Mouse (Mus musculus) spleen, postnatal 4 days (tissue): ENCODE results near the gene Sorbs2.

Experiments used
- DNase-seq, 2 experiments: peaks; one replicate each; pipeline ENCODE4 v3.0.0; 2022; ENCODE audit warnings: low spot score in 2 of 2

Gene Sorbs2

GRCm38 (mm10) chr8:45621576-45622178 is 114.1 kb downstream of the Sorbs2 start:
- DNase-seq = no peak

DNA sequence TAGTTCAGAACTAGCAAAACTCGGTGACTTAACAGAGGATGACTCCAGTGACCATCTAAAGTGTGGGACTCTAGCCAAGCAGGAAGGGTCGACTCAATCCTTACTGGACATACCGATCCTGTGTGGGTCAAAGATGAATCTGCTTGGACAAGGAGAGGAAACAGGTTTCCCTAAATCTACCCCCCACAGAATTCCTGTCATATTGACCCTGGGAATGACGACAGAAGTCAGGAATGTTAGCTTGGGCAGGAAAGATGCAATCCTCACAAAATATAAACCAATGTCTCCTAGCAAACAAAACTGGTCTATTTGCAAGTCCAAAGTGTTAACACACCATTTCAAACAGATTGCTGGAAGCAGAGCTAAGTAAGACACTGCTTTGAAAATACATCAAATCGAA is 118.8 kb downstream of the Sorbs2 start:
- DNase-seq = no peak

GRCm38 (mm10) chr8:45627246-45628241 is 120.0 kb downstream of the Sorbs2 start:
- peak; percentile 23 to 61 for DNase-seq

GRCm38 (mm10) chr8:45628421-45629065 is 121.0 kb downstream of the Sorbs2 start:
- DNase-seq = no peak

- DNase-seq = no peak
Observed at GRCm38 (mm10) chr8:45629066-45629430, 121.5 kb downstream of the Sorbs2 start.

- no peak for DNase-seq
Observed at GRCm38 (mm10) chr8:45631023-45631422, 123.4 kb downstream of the Sorbs2 start.

DNA sequence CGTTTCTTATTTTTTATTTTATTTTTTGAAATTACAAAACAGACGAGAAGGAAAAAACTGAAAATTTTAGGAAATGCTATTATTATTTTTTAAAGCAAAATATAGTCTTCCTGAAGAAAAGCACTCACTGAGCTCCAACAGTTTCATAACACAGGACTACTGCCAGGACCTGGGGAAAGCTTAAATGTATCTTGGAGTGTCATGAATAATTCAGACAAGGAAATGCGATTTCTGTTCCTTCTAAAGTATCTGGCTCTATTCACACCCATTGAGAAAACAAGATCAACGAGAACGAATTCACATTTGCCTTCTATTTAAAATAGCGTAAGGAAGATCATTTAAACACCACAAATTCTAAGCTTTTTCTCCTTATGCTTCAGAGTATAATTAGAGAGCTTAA is 127.6 kb downstream of the Sorbs2 start:
- DNase-seq = no peak

- DNase-seq = no peak
Observed at GRCm38 (mm10) chr8:45637745-45638144, 130.2 kb downstream of the Sorbs2 start.

DNA sequence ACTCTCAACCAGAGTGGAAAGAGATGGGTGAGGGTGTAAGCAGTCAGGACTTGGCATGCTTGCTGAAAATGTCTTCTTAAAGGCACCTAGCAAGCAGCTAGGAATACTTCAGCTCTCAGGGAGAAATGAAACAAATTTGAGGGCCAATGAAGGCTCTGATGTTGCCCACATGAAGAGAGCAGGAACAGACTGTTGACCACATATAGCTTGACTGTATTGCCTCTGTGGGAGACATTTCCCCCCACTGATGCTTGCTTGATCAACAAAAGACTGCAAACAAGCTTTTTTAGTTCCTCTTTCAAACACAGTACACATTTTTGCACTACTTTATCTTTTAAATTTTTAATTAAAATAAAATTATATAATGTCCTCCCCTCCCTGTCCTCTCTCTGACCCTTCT is 131.9 kb downstream of the Sorbs2 start:
- DNase-seq = no peak

- DNase-seq = no peak
Observed at GRCm38 (mm10) chr8:45644651-45645050, 137.1 kb downstream of the Sorbs2 start.

DNA sequence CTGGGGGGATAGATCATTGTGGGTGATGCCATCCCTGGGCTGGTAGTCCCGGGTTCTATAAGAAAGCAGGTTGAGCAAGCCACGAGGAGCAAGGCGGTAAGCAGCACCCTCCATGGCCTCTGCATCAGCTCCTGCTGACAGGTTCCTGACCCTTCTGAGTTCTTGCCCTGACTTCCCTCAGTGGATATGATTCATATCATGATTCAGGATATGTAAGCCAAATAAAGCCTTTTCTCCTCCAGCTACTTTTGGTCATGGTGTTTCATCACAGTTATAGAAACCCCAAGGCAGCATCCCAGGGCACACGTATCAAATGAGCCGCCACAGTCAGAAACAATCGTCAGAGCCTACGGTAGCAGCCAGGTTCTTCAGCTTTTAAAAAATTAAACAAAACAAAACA is 141.5 kb downstream of the Sorbs2 start:
- DNase-seq = no peak

DNA sequence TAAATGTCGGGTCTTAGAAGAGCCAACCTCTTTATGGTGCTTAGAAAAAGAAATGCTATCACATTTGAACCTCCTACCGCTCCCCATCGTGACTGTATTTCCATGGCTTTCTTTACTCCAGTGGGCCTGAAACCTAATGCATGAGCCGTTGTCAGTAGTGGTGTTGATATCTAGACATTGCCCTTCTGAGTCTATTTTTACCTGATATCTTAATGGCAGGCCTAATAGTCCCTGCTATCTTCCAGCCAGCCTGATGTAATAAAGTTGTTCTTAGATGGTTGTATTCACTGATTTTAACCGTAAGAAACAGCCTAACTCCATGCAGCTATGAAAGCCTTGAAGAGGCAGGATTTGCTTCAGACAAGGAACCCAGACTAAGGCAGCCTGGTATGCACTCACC is 142.4 kb downstream of the Sorbs2 start:
- no peak for DNase-seq

DNA sequence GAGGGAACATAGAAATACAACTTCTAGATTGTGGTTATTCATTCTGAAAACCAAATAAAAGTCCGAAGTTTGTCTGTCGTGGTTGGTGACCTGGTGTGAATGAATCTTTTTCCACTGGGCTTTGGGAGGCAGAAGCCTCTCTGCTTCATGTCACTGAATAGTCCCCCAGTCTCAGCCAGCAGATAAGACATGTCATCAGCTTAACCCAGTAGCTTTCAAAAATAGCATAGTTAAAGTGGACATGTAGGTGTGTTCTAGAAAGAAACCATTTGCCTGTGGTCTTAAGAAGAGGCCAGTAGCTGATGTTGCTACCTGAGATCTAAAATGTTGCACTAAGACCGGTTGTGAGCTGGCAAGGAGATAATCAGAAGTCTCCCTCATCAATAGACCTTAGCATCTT is 150.4 kb downstream of the Sorbs2 start:
- DNase-seq = no peak

GRCm38 (mm10) chr8:45658458-45659325 is 151.1 kb downstream of the Sorbs2 start:
- DNase-seq = no peak

DNA sequence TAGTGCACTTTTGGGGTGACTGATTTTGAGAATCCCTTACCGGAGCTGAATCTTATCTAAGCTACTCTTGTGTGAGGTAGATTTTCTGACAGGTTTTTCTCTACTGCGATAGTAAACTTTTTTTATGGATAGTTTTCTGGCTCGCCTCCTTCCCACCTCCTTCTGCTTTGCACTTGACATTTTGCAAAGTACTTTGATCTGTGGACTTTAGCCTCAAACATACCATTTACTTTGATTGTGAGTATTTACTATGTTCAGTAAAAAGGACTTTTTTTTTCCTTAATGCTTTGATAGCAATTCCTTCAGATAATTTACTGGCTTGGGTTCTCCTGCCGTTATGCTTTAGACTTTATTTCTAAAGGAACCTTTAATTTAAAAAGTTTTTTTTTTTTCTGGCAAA is 151.9 kb downstream of the Sorbs2 start:
- DNase-seq = no peak

GRCm38 (mm10) chr8:45660570-45660969 is 153.0 kb downstream of the Sorbs2 start:
- DNase-seq = no peak

DNA sequence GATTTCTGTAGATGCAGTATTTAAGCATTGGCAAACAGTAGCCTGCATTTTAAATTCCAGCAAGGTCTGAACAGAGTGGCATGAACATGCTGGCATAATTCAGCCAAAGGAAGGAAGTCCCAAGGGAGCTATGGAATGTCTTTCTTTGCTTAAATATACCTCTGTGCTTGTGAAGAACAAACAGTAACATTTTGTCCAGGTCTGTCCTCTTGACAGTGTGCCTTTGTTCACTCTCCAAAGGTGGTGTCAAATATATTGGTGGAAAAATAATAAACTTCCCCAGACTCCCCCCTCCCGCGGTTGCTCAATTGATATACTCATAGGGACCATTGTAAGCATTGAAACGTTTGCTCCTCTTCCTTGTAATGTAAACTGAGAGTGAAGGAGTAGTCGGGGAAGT is 154.0 kb downstream of the Sorbs2 start:
- DNase-seq = no peak

- no peak for DNase-seq
Observed at GRCm38 (mm10) chr8:45666221-45666620, 158.6 kb downstream of the Sorbs2 start.

DNA sequence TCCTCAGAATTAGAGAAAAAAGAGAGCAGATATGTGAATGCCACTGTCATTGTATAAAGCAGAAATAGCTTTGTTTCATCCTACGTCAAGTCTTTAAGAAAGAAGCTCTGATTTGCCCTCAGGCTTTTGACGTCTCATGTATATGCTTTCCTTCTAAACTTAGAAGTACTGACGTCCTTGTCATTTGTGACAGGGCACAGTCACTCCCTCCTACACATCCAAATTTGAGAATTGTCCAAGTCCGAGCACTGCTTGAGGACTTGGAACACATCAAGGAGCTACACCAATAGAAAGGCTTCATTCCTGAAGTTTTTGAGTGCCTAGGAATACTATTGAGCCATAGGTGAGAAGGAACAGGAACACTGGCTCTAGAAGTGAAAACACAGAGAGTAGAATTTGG is 165.6 kb downstream of the Sorbs2 start:
- DNase-seq = no peak

- no peak for DNase-seq
Observed at GRCm38 (mm10) chr8:45675821-45676279, 168.3 kb downstream of the Sorbs2 start.

GRCm38 (mm10) chr8:45677114-45677853 is 169.7 kb downstream of the Sorbs2 start:
- DNase-seq = no peak
